Mouse (Mus musculus): ENCODE data around the gene Gm30191.

GRCm38 (mm10) chr4:134292067-134292466 lies 45.3 kb downstream of the Gm30191 start:
- TF ChIP-seq CTCF (IDR thresholded peaks at IDR 0.05; ENCODE audit: borderline replicate concordance, insufficient read depth, low read depth, low read length) (peak; percentile 89), POLR2A (IDR thresholded peaks at IDR 0.05; ENCODE audit: borderline replicate concordance, insufficient read depth, low read length) (no peak)
